In genomic region chr6:147752301-147752700, GRCm38 (mm10) we compare ENCODE assay signal across 9 mouse cellular contexts.
DNase-seq lines count a peak whose midpoint lies in the region; ATAC-seq and TF ChIP-seq lines count a peak whose summit lies in the region.
"Had no signal": no experiment of that assay in that cellular context is flagged by ENCODE, and none has a peak within 500 bp of the region (broad histone marks: within the 10 kb centered on the region; RNA-seq: fewer than 3 reads in every experiment).

No protein-coding gene starts in this region.

- no peak for TF ChIP-seq CTCF in lung, embryonic 14.5 days (IDR thresholded peaks at IDR 0.05; ENCODE audit: low read depth)

- WGBS in lung, embryonic 14.5 days = 48% methylated on average over 2 of the region's 2 CpGs

- peak; percentile 56 for DNase-seq in adrenal gland, postnatal 10 days
- peak; percentile 97 for DNase-seq in heart, adult 11 months
- peak; percentile 16 for DNase-seq in heart, postnatal 4 days
- no peak for DNase-seq in lung, embryonic 14.5 days
- no peak for DNase-seq in thymus, postnatal 4 days
- no peak for DNase-seq in layer of hippocampus, postnatal 25 days (ENCODE audit: extremely low spot score in 1 of 2, low spot score in 1 of 2)
- DNase-seq in cerebellum, postnatal 4 days (ENCODE audit: low spot score in 2 of 2) = no peak

- H3K4me1 ChIP-seq in lung, embryonic 14.5 days (ENCODE audit: insufficient read depth) = no peaks in the 10 kb centered on the region
- H3K4me1 ChIP-seq: liver, embryonic 15.5 days had no signal

- H3K4me3 ChIP-seq in lung, embryonic 14.5 days (ENCODE audit: low read depth, low read length) = no peak overlapping the region
- H3K4me3 ChIP-seq: embryonic facial prominence, embryonic 15.5 days; liver, embryonic 15.5 days had no signal

- ATAC-seq in lung, embryonic 14.5 days (ENCODE audit: insufficient read depth) = peak; percentile 31; the same call in 1 of the 2 replicates

- no peak overlapping the region for H3K9ac ChIP-seq in lung, embryonic 14.5 days
- H3K9ac ChIP-seq: embryonic facial prominence, embryonic 15.5 days; liver, embryonic 15.5 days had no signal

- H3K27ac ChIP-seq in lung, embryonic 14.5 days (ENCODE audit: low read depth) = no peak overlapping the region
- H3K27ac ChIP-seq: embryonic facial prominence, embryonic 15.5 days; liver, embryonic 15.5 days had no signal

- no peaks in the 10 kb centered on the region for H3K9me3 ChIP-seq in lung, embryonic 14.5 days (ENCODE audit: low read depth, low read length)
- H3K9me3 ChIP-seq: embryonic facial prominence, embryonic 15.5 days; liver, embryonic 15.5 days had no signal

- H3K4me2 ChIP-seq in lung, embryonic 14.5 days = no peak overlapping the region
- H3K4me2 ChIP-seq: embryonic facial prominence, embryonic 15.5 days; liver, embryonic 15.5 days had no signal

- no peaks in the 10 kb centered on the region for H3K27me3 ChIP-seq in lung, embryonic 14.5 days (ENCODE audit: insufficient read depth, low read length)
- H3K27me3 ChIP-seq: embryonic facial prominence, embryonic 15.5 days; liver, embryonic 15.5 days had no signal

- H3K36me3 ChIP-seq in lung, embryonic 14.5 days (ENCODE audit: insufficient read depth) = no peaks in the 10 kb centered on the region
- H3K36me3 ChIP-seq: embryonic facial prominence, embryonic 15.5 days; liver, embryonic 15.5 days had no signal

Comparison
In these comparisons a context has a peak if more than half of its experiments do, and no peak if none do; other contexts are left out.
1. DNase-seq: peak in adrenal gland, postnatal 10 days (single experiment), heart, adult 11 months (single experiment) and heart, postnatal 4 days (single experiment); none in lung, embryonic 14.5 days (single experiment), thymus, postnatal 4 days (single experiment), layer of hippocampus, postnatal 25 days (0 of 2) and cerebellum, postnatal 4 days (0 of 2).